Mouse (Mus musculus) adrenal gland, postnatal 25 days (tissue): Measurements from ENCODE around the gene Zer1. TPM values are rescaled to one million over a fixed set of nuclear protein-coding genes. Genes with fewer than 3 reads are reported as not detected.
A peak's percentile ranks its signal among the peaks of the same experiment; 100 is the strongest.
"Not testable (repeated sequence)": the region's sequence is repeated elsewhere in the genome, so short reads cannot be mapped to it uniquely, and the experiment has no call there.

Source experiments
- DNase-seq: peaks from one replicate; pipeline ENCODE4 v3.0.0; 2021; ENCODE audit warnings: mixed read lengths
- total RNA-seq: library from RNA; stranded (reverse); gene quantifications from 2 replicates; pipeline ENCODE4 v1.2.3, GENCODE M21; 2021

Zer1 gene
- total RNA-seq, 1 experiment from 2014 or later = 51.7 TPM

- DNase-seq = peak; percentile 90
These were observed 46.7 kb downstream of the Zer1 start, which contains the start of gene Pkn3 for GRCm38 (mm10) chr2:30077502-30078348. Gene Pkn3 (plus strand): TSS chr2:30077684.

DNA sequence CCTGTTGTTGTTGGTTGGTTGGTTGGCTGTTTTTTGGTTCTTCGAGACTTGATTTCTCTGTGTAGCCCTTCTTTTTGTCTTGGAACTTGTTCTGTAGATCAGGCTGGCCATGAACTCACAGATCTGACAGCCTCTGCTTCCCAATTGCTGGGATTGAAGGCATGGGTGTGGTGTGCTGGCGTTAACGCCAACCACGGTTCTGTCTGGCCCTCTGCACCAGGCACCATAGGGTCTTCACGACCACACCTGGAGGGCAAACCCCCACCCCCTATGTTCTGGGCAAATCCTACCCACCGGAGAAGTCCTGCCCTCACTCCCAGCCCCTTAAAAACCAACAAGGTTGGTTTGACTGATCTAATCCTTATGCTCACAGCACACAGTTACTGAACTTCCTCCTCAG lies 47.4 kb downstream of the Zer1 start:
- DNase-seq = no peak

DNA sequence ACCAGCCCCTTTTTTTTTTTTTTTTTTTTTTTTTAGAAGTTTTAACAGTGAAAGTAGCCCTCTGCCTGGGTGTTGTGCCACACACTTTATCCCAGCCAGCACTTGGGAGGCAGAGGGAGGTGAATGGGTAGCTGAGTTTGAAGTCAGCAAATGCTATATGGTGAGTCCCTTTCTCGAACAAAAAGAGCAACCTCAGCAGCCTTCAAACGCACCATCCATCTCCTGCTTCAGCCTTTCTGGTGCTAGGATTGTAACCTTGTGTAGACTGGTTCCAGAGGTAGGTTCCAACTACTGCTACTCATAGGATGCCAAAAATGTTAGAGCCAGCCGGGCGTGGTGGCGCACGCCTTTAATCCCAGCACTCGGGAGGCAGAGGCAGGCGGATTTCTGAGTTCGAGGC lies 47.9 kb downstream of the Zer1 start:
- no peak for DNase-seq

DNA sequence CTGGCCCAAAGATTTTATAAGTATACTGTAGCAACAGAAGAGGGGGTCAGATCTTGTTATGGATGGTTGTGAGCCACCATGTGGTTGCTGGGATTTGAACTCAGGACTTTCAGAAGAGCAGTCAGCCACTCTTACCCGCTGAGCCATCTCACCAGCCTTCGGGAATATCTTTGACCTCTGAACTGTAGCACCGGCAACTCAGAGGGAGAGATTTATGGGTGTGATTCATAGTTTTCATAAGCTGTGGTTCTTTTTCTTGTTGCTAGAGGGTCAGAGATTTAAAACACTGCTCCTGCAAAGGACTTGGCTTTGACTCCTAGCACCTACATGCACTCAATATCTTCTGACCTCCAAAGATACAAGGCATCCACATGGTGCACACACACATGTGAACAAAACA lies 48.8 kb downstream of the Zer1 start:
- DNase-seq = no peak

DNA sequence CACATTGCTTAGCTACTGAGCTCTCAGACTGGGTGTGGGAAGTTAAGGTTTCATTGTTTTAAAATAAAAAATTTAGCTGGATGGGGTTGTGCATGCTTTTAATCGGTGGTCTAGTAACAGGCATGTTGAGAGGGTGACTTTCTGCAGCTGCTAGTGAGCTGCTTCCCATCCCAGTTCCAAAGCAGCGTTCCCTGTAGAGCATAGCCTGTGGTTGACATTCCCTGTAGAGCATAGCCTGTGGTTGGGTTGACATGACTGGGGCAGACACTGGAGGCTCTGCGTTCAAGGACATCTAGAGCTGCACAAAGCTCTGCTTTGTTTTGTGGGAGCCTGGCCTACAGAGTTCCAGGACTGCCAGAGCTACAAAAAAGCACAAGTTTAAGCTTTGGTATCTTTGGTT lies 51.1 kb downstream of the Zer1 start:
- no peak for DNase-seq

DNA sequence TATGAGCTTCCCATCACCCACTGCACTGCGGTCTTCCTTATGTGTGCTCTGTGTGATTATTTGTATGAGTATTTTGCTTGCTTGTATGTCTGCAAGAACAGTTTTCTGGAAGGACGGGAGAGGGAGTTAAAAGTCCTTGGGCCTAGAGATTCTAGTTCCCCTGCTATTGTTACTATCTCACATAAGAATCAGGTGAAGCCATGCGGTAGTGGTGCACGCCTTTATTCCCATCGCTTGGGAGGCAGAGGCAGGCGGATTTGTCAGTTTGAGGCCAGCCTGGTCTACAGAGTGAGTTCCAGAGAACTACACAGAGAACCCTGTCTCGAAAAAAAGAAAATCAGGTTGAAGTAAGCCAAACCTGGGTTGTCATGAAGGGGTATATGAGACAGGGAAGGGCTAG lies 51.5 kb downstream of the Zer1 start:
- no peak for DNase-seq

- DNase-seq = no peak
These were observed 56.4 kb downstream of the Zer1 start for GRCm38 (mm10) chr2:30067962-30068361.

GRCm38 (mm10) chr2:30067031-30067888 lies 57.1 kb downstream of the Zer1 start:
- peak; percentile 45 for DNase-seq

DNA sequence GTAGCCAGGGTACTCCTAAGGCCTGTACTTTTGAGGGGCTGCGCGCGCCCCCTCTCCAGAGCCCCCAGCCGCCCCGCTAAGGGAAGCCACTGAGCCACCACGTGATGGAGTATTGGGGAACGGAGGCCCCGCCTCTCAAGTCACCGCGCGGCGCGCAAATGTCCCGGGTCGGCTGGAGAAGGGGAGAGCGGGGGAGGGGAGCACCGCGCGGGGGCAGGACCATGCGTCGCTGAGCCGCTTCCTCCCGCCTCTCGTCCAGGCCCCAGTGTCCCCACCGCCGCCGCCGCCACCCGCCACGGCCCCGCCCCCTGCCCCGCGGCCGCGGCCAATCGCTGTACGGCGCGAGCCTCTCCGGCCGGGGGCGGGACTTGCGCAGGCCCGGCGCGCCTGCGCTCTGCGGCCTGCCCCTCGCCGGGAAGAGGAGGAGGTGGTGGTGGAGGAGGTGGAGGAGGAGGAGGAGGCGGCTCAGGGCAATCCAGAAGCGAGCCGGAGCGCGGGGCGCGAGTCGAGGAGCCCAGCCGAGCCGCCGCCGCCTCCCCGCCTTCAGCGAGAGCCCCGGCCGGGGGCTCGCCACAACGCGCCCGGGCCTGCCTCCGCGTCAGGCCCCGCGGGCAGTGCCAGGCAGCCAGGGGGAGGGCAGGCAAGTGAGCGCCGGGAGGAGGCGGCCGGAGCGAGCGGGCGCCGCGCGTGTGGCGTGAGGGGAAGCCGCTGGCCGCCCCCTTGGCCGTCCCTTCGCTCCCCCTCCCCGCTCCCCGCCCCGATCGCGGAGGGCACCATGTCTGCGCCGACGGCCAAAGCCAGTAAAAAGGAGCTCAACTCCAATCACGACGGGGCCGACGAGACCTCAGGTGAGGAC lies 58.1 kb downstream of the Zer1 start:
- peak; percentile 98 for DNase-seq

GRCm38 (mm10) chr2:30064298-30064697 lies 60.1 kb downstream of the Zer1 start:
- no peak for DNase-seq

- DNase-seq = no peak
These were observed 60.6 kb downstream of the Zer1 start for GRCm38 (mm10) chr2:30063791-30064190.

DNA sequence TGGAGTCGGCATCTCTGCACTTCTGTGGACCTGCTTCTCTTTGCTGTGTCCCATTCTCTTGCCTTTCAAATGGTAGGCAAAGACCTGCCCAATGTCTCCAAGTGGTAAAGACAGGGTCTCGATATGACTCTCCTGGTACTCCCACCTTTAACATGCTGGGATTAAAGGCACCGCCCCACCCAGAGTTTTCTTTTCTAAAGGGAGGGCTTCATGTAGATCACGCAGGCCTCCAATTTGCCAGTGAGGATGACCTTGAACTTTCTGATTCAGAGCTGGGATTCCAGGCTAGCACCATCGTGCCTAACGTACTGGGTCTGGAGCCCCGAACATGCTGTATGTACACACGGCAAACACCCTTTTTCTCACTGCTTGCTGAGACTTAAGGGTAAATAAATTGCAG lies 61.1 kb downstream of the Zer1 start:
- peak; percentile 52 for DNase-seq

DNA sequence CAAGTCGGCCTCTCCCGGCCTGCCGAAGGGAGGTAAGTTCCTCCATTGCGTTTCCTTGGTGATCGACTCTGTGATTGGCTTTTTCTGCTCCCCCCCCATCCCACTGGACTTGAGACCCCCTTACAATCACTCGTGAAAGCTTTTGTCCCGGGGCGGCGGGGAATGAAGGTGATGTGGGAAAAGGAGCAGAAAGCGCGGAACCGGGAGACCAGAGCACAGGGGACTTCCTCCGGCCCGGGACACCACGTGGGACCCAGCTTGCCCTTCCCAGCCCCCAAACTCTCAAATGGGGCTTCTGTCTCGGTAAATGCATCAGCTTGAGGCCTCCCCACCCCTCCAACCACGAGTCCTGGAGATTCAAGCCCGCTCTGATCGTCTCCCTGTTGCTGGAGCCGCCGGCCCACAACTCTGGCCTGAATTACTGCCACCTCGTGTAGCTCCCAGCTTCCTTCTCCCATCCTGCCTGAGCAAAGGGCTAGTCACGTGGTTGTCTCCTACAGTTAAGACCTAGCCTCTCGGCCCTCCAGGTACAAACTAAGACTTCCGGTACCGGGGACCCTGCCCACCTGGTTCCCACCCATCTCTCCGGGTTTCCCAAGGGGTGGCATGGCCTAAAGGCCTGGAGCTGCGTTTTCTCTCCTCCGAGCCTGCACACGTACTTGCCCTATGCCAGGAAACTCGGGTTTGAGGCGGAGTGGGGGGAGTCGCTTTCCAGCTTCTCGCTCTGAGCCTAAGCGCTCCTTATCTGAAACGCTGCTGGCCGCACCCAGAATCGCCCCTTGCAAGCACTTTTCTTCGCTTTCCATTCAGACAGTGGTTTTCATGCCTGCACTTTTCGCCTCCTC lies 61.9 kb downstream of the Zer1 start:
- peak; percentile 56 for DNase-seq

GRCm38 (mm10) chr2:30061215-30062166 lies 62.9 kb downstream of the Zer1 start:
- peak; percentile 57 for DNase-seq

GRCm38 (mm10) chr2:30058418-30058817 lies 66.0 kb downstream of the Zer1 start:
- DNase-seq = no peak

GRCm38 (mm10) chr2:30057223-30057904 lies 67.0 kb downstream of the Zer1 start, which contains the start of gene Set:
Gene Set (plus strand): TSS chr2:30057378.
- DNase-seq = peak; percentile 57

- DNase-seq = no peak
These were observed 67.6 kb downstream of the Zer1 start for GRCm38 (mm10) chr2:30056736-30057135.

DNA sequence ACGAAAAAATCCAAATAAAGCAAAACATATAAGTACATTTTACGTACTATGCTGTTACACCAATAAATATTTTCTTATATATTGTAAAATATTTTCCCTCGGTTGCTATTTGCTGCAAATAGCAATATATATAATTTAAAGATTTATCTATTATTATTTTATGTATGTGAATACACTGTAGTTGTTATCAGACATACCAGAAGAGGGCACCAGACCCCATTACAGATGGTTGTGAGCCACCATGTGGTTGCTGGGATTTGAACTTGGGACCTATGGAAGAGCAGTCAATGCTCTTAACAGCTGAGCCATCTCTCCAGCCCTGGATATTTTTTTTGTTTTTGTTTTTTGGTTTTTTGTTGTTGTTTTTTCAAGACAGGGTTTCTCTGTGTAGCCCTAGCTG lies 69.1 kb downstream of the Zer1 start:
- DNase-seq = not testable (repeated sequence)

DNA sequence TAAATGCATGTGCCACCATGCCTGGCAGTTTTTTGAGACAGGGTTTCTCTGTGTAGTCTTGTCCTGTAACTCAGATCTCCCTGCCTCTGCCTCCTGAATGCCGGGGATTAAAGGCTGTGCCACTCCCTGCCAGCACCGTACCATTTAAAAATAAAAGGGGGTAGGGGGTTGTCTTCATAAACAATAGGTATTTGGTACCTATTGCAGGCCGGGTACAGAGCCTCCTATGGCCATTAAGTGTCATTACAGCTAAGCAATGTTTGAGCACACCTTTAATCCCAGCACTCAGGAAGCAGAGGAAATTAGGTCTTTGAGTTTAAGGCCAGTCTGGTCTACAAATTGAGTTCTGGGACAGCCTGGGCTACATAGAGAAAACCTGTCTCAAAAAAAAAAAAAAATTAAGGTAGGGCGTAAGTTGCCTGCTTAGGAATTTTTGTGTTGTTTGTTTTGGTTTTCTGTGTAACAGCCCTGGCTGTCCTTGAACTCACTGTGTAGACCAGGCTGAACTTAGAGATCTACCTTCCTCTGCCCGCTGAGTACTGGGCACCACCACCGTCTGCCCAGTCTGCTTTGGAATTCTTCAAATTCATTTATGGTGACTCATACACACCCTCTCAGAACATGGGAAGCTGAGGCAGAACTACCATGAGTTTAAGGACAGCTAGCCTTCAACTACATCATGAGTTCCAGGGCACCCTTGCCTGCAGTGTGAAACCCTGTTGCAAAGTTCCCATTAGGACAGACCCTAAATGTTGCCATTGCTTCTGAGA lies 72.2 kb downstream of the Zer1 start:
- no peak for DNase-seq
